Mouse (Mus musculus): ENCODE results near the gene Map3k12.

DNA sequence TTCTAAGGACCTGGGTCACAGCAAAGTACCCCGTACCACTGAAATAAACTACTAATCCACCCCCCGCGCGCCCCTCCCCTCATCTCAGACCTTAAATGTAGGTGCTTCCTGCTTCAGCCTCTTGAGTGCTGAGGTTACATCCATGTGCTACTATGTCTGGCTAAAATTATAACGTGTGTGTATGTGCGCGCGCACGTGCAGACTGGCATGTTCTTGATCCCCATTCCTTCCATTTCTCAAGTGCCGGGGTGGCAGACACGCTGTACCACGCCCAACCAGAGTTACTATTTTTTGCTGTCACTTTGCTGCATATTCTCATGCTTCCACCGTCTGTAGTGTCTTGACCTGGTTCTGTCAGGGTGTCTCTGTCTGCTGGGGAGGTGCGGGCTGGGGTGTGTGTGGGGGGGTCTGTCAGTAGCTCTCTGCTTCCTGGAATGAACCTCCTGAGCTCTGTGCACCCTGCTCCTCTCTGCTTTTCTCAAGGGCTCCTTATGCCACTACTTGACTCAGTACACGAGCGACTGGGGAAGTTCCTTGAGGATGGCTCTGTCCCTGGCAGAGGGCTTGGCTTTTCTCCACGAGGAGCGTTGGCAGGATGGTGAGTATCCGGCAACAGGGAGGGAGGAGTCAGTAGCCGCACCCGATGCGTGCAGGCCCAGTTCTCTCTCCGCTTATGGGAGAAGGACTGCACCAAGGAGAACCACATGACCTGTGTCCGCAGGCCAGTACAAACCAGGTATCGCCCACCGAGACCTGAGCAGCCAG is 65.0 kb downstream of the Map3k12 start:
- TF ChIP-seq POLR2A (IDR thresholded peaks at IDR 0.05; ENCODE audit: borderline replicate concordance, extremely low read depth, low read depth, low read length), result no peak
- TF ChIP-seq CTCF (IDR thresholded peaks at IDR 0.05; ENCODE audit: insufficient read depth, low read length), result no peak

Measured in lung, adult 2 months (tissue).